Mouse (Mus musculus) lung, embryonic 14.5 days (tissue): ENCODE data around the gene Nutf2-ps1. TPM values are rescaled to one million over a fixed set of nuclear protein-coding genes. Genes with fewer than 3 reads are reported as not detected.

ENCODE experiments used
- ATAC-seq: fragments of 200-750 bp; cut with Nextera tagmentation; 2 replicates; pipeline ENCODE4 v1.8.0; 2017; ENCODE audit warnings: mild to moderate bottlenecking, moderate TSS enrichment, moderate library complexity; ENCODE audit not compliant: insufficient read depth
- DNase-seq: peaks from one replicate; pipeline ENCODE4 v3.0.0-alpha.2; 2015
- H3K27ac ChIP-seq: fragments of 300-500 bp; sonication (generic); 2 replicates; pipeline ENCODE4 v1.5.1; 2014; ENCODE audit warnings: low read depth, mild to moderate bottlenecking, moderate library complexity
- H3K27me3 ChIP-seq: fragments of 300-500 bp; sonication (generic); 2 replicates; pipeline ENCODE4 v1.6.1; 2014; ENCODE audit warnings: low read length, control low read depth; ENCODE audit not compliant: insufficient read depth
- H3K36me3 ChIP-seq: fragments of 300-500 bp; sonication (generic); 2 replicates; pipeline ENCODE4 v1.6.1; 2014; ENCODE audit warnings: control low read depth; ENCODE audit not compliant: insufficient read depth
- H3K4me1 ChIP-seq: fragments of 300-500 bp; sonication (generic); 2 replicates; pipeline ENCODE4 v1.6.1; 2014; ENCODE audit warnings: antibody characterized with exemption, control low read depth; ENCODE audit not compliant: insufficient read depth
- H3K4me2 ChIP-seq: fragments of 300-500 bp; sonication (generic); 2 replicates; pipeline ENCODE4 v1.6.1; 2014; ENCODE audit warnings: mild to moderate bottlenecking
- H3K4me3 ChIP-seq: fragments of 300-500 bp; sonication (generic); 2 replicates; pipeline ENCODE4 v1.5.1; 2014; ENCODE audit warnings: low read depth, low read length
- H3K9ac ChIP-seq: fragments of 300-500 bp; sonication (generic); 2 replicates; pipeline ENCODE4 v1.6.1; 2014
- H3K9me3 ChIP-seq: fragments of 300-500 bp; sonication (generic); 2 replicates; pipeline ENCODE4 v1.6.1; 2016; ENCODE audit warnings: low read depth, low read length, control low read depth
- CTCF ChIP-seq: IDR thresholded peaks from 2 replicates; pipeline ENCODE4 v1.5.1; 2016; ENCODE audit warnings: antibody characterized with exemption, low read depth
- WGBS: fragments of 180-500 bp; shearing (Covaris S2); extraction: QIAGEN DNeasy Blood & Tissue Kit; methylation state at CpG from one replicate; pipeline ENCODE4 v1.1.7; 2014; 5-methylcytosine and 5-hydroxymethylcytosine counted together
- polyA plus RNA-seq: library from polyadenylated mRNA; unstranded; fragments of >200 nt; fragmentation: Nextera tagmentation; extraction: Ambion mirVana; gene quantifications from 2 replicates; pipeline ENCODE4 v1.2.1, GENCODE M21; 2014

Gene Nutf2-ps1
- polyA plus RNA-seq, 1 experiment from 2014 or later: 445 TPM

GRCm38 (mm10) chr19:53568553-53568952 lies 20.3 kb downstream of the Nutf2-ps1 start:
- no peak for ATAC-seq
- Histone ChIP-seq H3K9me3 (no peaks in the 10 kb centered on the region), H3K9ac (no peak overlapping the region), H3K4me2 (no peak overlapping the region), H3K36me3 (no peaks in the 10 kb centered on the region), H3K27ac (no peak overlapping the region), H3K4me1 (no peaks in the 10 kb centered on the region), H3K4me3 (no peak overlapping the region), H3K27me3 (no peaks in the 10 kb centered on the region)
- no peak for DNase-seq
- 79% methylated on average over 3 of the region's 3 CpGs for WGBS
- TF ChIP-seq CTCF: no peak

GRCm38 (mm10) chr19:53567864-53568263 lies 21.0 kb downstream of the Nutf2-ps1 start:
- Histone ChIP-seq H3K27me3 (no peaks in the 10 kb centered on the region), H3K4me2 (no peak overlapping the region), H3K4me1 (no peaks in the 10 kb centered on the region), H3K9me3 (no peaks in the 10 kb centered on the region), H3K4me3 (no peak overlapping the region), H3K36me3 (no peaks in the 10 kb centered on the region), H3K9ac (no peak overlapping the region), H3K27ac (no peak overlapping the region)
- TF ChIP-seq CTCF: no peak
- ATAC-seq: no peak
- DNase-seq: no peak
- 50% methylated on average over 11 of the region's 11 CpGs for WGBS

DNA sequence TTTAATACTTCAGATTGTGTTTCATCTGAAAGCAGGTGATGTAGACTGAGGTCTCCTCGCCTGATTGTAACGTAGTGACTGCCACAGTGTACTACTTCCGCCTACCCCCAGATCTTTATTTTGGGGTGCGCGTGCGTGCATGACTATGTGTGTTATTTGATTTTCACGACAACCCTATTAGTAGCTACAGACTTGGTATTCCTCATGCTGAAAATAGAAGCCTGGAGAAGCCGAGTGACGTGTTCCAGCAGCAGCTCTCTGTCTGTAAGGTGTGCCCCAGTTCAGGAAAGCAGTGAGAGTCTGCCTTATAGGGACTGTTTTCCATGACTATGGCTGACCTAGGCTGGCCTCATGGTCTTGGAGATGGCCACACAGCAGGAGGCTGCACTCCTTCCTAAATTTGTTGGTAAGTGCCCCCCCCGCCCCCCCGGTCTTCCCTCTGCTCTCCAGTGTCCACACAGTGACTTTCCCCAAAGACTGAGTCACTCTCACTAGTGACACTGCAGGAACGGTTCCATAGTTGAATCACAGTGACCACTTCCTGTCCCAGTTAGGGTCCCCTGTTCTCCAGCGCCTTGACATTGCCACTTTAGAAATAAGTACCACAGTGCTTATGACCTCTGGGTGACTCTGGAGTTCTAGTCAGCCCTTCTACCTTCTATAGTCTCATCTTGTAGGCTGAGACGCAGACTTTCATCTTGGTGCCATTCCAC lies 23.1 kb downstream of the Nutf2-ps1 start:
- Histone ChIP-seq H3K4me1 (no peaks in the 10 kb centered on the region), H3K27me3 (no peaks in the 10 kb centered on the region), H3K4me3 (no peak overlapping the region), H3K27ac (no peak overlapping the region), H3K9ac (no peak overlapping the region), H3K9me3 (no peaks in the 10 kb centered on the region), H3K36me3 (no peaks in the 10 kb centered on the region), H3K4me2 (no peak overlapping the region)
- TF ChIP-seq CTCF: no peak
- WGBS: 89% methylated on average over 14 of the region's 14 CpGs
- DNase-seq (no peak), ATAC-seq (no peak)

DNA sequence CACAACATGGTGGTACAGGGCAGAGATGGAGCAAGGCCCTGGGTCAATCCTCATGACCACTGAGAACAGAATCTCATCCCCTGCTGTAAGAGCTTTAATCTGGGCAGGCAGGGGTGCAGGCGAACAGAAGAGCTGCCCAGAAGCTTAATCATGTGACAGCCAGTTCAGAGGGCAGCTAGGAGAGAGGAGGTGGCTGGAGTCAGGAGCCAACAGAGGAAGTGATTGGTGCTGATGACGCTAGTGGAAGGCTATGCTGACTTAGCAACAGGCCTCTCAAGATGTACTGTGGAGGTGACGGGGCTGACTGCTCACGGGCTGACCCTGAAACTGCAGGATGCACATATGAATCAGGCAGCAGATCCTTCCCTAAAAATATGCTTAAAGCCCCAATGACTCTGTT lies 24.7 kb downstream of the Nutf2-ps1 start:
- WGBS: 24% methylated on average over 4 of the region's 4 CpGs
- Histone ChIP-seq H3K27me3 (no peaks in the 10 kb centered on the region), H3K27ac (no peak overlapping the region), H3K4me3 (no peak overlapping the region), H3K9me3 (no peaks in the 10 kb centered on the region), H3K36me3 (no peaks in the 10 kb centered on the region), H3K4me2 (no peak overlapping the region), H3K4me1 (no peaks in the 10 kb centered on the region), H3K9ac (no peak overlapping the region)
- DNase-seq: no peak
- no peak for TF ChIP-seq CTCF
- ATAC-seq: no peak

GRCm38 (mm10) chr19:53560436-53560835 lies 28.4 kb downstream of the Nutf2-ps1 start:
- Histone ChIP-seq H3K9me3 (no peaks in the 10 kb centered on the region), H3K4me2 (no peak overlapping the region), H3K36me3 (no peaks in the 10 kb centered on the region), H3K27ac (no peak overlapping the region), H3K4me3 (no peak overlapping the region), H3K9ac (no peak overlapping the region), H3K4me1 (no peaks in the 10 kb centered on the region), H3K27me3 (no peaks in the 10 kb centered on the region)
- DNase-seq: no peak
- 82% methylated on average over 3 of the region's 3 CpGs for WGBS
- TF ChIP-seq CTCF: no peak
- no peak for ATAC-seq

- TF ChIP-seq CTCF: no peak
- ATAC-seq: no peak
- WGBS: 26% methylated on average over 20 of the region's 20 CpGs
- Histone ChIP-seq H3K4me2 (peak overlapping the region; percentile 50), H3K4me1 (no peaks in the 10 kb centered on the region), H3K27me3 (no peaks in the 10 kb centered on the region), H3K9me3 (no peaks in the 10 kb centered on the region), H3K27ac (no peak overlapping the region), H3K36me3 (no peaks in the 10 kb centered on the region), H3K4me3 (peak overlapping the region; percentile 9; the same call in 1 of the 2 replicates), H3K9ac (no peak overlapping the region)
- DNase-seq: no peak
Measured at GRCm38 (mm10) chr19:53557267-53557936, 31.5 kb downstream of the Nutf2-ps1 start.

GRCm38 (mm10) chr19:53556841-53557240 lies 32.0 kb downstream of the Nutf2-ps1 start:
- Histone ChIP-seq H3K36me3 (no peaks in the 10 kb centered on the region), H3K4me3 (no peak overlapping the region; the same call in 1 of the 2 replicates), H3K4me2 (peak overlapping the region; percentile 50), H3K9ac (no peak overlapping the region), H3K9me3 (no peaks in the 10 kb centered on the region), H3K27me3 (no peaks in the 10 kb centered on the region), H3K27ac (no peak overlapping the region), H3K4me1 (no peaks in the 10 kb centered on the region)
- WGBS: 23% methylated on average over 6 of the region's 6 CpGs
- ATAC-seq (no peak), DNase-seq (no peak)
- TF ChIP-seq CTCF: peak; percentile 23; the same call in 1 of the 2 replicates
